Mouse (Mus musculus) forebrain, embryonic 14.5 days (tissue): ENCODE measurements at regions not wholly inside any gene's neighbourhood (a gene's known extent, or its start where the extent isn't known, plus 50 kb on each side); places are given as distances from the start of the nearest gene placed in this dataset.
"Not testable (repeated sequence)": the region's sequence is repeated elsewhere in the genome, so short reads cannot be mapped to it uniquely, and the experiment has no call there.

Source experiments
- ATAC-seq: fragments of 200-750 bp; cut with Nextera tagmentation; 2 replicates; pipeline ENCODE4 v1.8.0; 2017; ENCODE audit warnings: mild to moderate bottlenecking, moderate library complexity
- DNase-seq: peaks from one replicate; pipeline ENCODE4 v3.0.0-alpha.2; 2015; ENCODE audit warnings: low spot score
- H3K27ac ChIP-seq: fragments of 300-500 bp; sonication (generic); 2 replicates; pipeline ENCODE4 v1.5.1; 2014; ENCODE audit warnings: low read depth, mild to moderate bottlenecking, control low read depth, low read length, moderate library complexity
- H3K27me3 ChIP-seq: fragments of 300-500 bp; sonication (generic); replicated peaks from 2 replicates; pipeline ENCODE4 v1.6.1; 2014; ENCODE audit warnings: low read length, control low read depth, mixed read lengths; ENCODE audit not compliant: control insufficient read depth, insufficient read depth
- H3K36me3 ChIP-seq: fragments of 300-500 bp; sonication (generic); 2 replicates; pipeline ENCODE4 v1.6.1; 2014; ENCODE audit warnings: low read length, control low read depth; ENCODE audit not compliant: control insufficient read depth, insufficient read depth
- H3K4me1 ChIP-seq: fragments of 300-500 bp; sonication (generic); 2 replicates; pipeline ENCODE4 v1.6.1; 2014; ENCODE audit warnings: antibody characterized with exemption, low read length, control low read depth; ENCODE audit not compliant: control insufficient read depth, insufficient read depth
- H3K4me2 ChIP-seq: fragments of 300-500 bp; sonication (generic); 2 replicates; pipeline ENCODE4 v1.6.1; 2014; ENCODE audit warnings: mild to moderate bottlenecking, control low read depth, low read length
- H3K4me3 ChIP-seq: fragments of 300-500 bp; sonication (generic); 2 replicates; pipeline ENCODE4 v1.5.1; 2014; ENCODE audit warnings: low read depth, low read length, control low read depth
- H3K9ac ChIP-seq: fragments of 300-500 bp; sonication (generic); 2 replicates; pipeline ENCODE4 v1.6.1; 2014; ENCODE audit warnings: mild to moderate bottlenecking, low read length, control low read depth, moderate library complexity
- H3K9me3 ChIP-seq: fragments of 300-500 bp; sonication (generic); replicated peaks from 2 replicates; pipeline ENCODE4 v1.6.1; 2016; ENCODE audit warnings: low read length, control low read depth, mixed read lengths; ENCODE audit not compliant: control insufficient read depth
- WGBS: fragments of 180-500 bp; shearing (Covaris S2); extraction: QIAGEN DNeasy Blood & Tissue Kit; methylation state at CpG from one replicate; pipeline ENCODE4 v1.1.7; 2014; 5-methylcytosine and 5-hydroxymethylcytosine counted together

DNA sequence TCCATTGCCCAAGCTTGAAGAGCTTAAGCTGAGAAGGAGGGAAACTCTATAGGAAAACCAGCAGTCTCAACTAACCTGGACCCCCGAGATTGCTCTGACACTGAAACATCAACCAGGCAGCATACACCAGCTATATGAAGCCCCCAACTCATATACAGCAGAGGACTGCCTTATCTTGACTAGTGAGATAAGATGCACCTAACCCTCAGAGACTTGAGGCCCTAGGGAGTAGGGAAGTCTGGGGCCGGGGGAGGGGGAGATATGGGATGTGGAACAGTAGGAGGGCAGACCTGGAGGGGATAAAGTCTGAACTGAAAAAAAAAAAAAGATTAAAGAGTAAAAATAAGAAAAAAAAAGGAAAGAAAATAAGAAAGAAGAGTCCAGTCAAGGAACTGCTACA, 540.5 kb upstream of the Pkdcc start:
- no peak overlapping the region for H3K4me3 ChIP-seq
- H3K27ac ChIP-seq: no peak overlapping the region
- H3K27me3 ChIP-seq: no peaks in the 10 kb centered on the region
- no peaks in the 10 kb centered on the region for H3K9me3 ChIP-seq
- DNase-seq: no peak
- no peak for ATAC-seq
- WGBS: 89% methylated on average over 2 of the region's 2 CpGs
- H3K9ac ChIP-seq: no peak overlapping the region
- no peaks in the 10 kb centered on the region for H3K36me3 ChIP-seq
- no peak overlapping the region for H3K4me2 ChIP-seq
- H3K4me1 ChIP-seq: no peaks in the 10 kb centered on the region

DNA sequence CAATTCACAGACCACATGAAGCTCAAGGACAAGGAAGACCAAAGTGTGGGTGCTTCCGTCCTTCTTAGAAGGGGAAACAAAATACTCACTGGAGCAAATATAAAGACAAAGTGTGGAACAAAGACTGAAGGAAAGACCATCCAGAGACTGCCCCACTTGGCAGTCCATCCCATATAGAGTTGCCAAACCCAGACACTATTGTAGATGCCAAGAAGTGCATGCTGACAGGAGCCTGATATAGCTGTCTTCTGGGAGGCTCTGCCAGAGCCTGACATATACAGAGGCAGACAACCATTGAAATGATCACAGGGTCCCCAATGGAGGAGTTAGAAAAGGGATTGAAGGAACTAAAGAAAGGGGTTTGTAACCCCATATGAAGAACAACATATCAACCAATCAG, 548.5 kb upstream of the Pkdcc start:
- not testable (repeated sequence) for H3K36me3 ChIP-seq, H3K4me1 ChIP-seq, H3K27me3 ChIP-seq, H3K4me2 ChIP-seq, H3K27ac ChIP-seq, H3K4me3 ChIP-seq, DNase-seq, H3K9ac ChIP-seq, H3K9me3 ChIP-seq, ATAC-seq
- 62% methylated on average over 1 of the region's 1 CpGs for WGBS

DNA sequence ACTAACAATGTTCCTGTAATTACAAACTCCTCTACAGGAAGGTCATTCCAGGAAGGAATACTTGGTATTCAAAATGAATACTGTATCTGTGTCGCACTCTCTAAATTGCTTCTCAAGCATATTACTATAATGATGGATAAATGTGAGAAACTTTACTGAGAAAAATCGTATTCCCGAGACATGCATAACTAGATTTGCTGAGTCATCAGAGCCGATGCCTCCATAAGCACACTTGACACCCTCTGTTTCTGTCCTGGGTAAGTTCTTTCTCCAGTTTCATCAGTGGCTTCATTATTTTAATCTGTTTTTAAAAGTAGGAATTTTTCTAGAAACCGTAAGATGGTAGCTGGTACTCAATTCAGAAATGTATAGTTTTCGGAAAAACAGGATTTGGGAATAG, 550.7 kb upstream of the Pkdcc start:
- H3K27ac ChIP-seq: no peak overlapping the region
- no peaks in the 10 kb centered on the region for H3K4me1 ChIP-seq
- no peaks in the 10 kb centered on the region for H3K36me3 ChIP-seq
- no peak overlapping the region for H3K4me3 ChIP-seq
- H3K9me3 ChIP-seq: no peaks in the 10 kb centered on the region
- WGBS: 92% methylated on average over 6 of the region's 6 CpGs
- DNase-seq (no peak), ATAC-seq (no peak)
- H3K9ac ChIP-seq: no peak overlapping the region
- no peak overlapping the region for H3K4me2 ChIP-seq
- H3K27me3 ChIP-seq: no peaks in the 10 kb centered on the region

DNA sequence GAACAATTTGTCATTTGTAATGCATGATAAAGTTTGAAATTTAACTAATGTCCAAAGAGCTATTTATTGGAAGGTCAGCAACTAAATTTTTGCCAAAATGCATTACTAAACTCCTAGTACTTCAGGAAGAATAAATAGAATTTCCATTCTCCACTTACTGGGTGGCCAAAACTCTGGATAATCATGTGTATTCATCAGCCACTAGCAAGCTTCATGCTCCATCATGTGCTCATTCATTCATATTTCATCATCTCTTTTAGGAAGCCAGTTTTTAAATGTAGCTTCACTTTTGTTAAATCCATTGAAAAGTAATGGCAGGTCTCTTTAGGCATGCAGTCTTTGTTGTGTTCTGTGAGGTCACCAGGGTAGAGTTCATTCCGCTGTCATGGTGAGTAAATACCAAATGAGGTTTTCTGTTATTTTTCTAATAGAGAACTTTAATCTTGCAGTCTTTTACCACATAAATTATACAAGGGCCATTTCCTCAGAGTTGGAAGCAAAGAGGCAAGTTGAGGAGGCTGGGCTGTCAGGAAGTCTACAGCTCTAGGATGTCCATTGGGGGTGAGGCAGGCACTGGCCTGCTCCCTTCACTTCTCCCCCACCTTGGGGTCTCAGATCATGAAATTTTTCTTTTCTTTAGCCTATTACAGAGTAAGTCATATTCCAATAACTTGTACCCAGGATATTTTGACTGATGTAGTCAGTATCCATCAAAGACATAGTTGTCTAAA, 578.5 kb upstream of the Pkdcc start:
- no peaks in the 10 kb centered on the region for H3K36me3 ChIP-seq
- no peaks in the 10 kb centered on the region for H3K9me3 ChIP-seq
- H3K9ac ChIP-seq: no peak overlapping the region
- no peak for DNase-seq
- no peak overlapping the region for H3K4me3 ChIP-seq
- no peaks in the 10 kb centered on the region for H3K4me1 ChIP-seq
- H3K4me2 ChIP-seq: no peak overlapping the region
- H3K27ac ChIP-seq: no peak overlapping the region
- WGBS: 87% methylated on average over 1 of the region's 1 CpGs
- no peaks in the 10 kb centered on the region for H3K27me3 ChIP-seq
- no peak for ATAC-seq

DNA sequence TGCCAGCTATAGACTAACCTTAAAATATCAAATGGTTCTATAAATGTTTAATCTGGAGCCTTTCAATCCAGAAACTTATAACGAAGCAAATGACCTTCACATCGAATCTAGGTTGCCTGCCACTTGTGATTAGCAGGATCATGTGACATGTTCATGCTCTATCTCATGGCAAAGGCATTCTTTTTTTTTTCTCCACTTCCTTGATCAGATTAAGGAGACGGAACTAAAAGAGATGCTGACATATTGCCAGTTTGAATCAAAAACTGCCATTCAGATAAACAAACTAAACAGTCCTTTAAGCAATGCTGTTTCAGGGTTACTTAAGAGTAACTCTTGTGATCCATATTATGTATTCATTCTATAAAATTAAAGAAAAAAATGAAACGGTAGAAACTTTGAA, 579.2 kb upstream of the Pkdcc start:
- no peak overlapping the region for H3K4me3 ChIP-seq
- ATAC-seq (no peak), DNase-seq (no peak)
- WGBS: 67% methylated on average over 4 of the region's 4 CpGs
- H3K27me3 ChIP-seq: no peaks in the 10 kb centered on the region
- no peak overlapping the region for H3K9ac ChIP-seq
- no peak overlapping the region for H3K27ac ChIP-seq
- no peaks in the 10 kb centered on the region for H3K4me1 ChIP-seq
- H3K9me3 ChIP-seq: no peaks in the 10 kb centered on the region
- no peaks in the 10 kb centered on the region for H3K36me3 ChIP-seq
- H3K4me2 ChIP-seq: no peak overlapping the region

DNA sequence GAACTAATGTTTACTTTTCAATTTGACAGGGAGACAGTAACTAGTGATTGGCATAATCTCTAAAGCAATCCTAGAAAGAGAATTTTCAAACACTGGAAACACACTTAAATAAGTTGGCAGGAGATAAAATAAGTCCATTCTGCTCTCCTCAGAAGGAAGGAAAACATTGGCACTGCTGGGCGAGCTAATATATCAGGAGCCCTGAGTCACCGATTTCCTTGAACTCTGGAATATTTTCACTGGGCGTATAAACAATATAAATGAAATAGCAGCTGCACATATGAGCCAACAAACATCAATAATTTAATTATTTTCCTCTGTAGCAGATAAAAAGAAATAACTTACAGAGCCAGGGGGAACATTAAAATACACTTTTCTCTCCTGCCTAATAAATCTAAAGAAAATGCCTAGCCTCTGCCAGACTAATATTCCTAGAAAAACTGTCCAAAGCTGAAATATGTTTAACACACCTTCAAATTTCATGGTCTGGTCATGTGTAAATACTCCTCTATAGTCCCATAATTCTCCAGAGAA, 608.4 kb upstream of the Pkdcc start:
- DNase-seq: no peak

DNA sequence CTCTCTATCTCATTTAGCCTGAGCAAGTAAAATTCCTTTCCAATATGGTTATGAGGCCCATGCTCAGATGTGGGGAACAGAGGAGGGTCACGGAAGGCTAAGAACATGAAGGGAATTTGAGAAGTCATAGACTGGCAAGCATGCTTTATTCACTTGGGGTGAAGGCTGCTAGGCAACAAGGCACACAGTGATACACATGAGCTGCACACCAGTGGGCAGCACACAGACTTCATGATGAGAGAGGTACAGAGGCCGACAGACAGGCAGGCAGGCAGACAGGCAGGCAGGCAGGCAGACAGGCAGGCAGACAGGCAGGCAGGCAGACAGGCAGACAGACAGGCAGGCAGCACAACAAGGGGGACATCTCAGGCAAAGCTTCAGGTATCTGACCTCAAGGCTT, 631.3 kb upstream of the Pkdcc start:
- 49% methylated on average over 2 of the region's 2 CpGs for WGBS
- no peak overlapping the region for H3K4me2 ChIP-seq
- no peak overlapping the region for H3K27ac ChIP-seq
- ATAC-seq (no peak), DNase-seq (no peak)
- no peaks in the 10 kb centered on the region for H3K36me3 ChIP-seq
- no peaks in the 10 kb centered on the region for H3K4me1 ChIP-seq
- H3K27me3 ChIP-seq: no peaks in the 10 kb centered on the region
- H3K4me3 ChIP-seq: no peak overlapping the region
- no peak overlapping the region for H3K9ac ChIP-seq
- no peaks in the 10 kb centered on the region for H3K9me3 ChIP-seq

More for the DNA sequence above, 608.4 kb upstream of the Pkdcc start:
- no peaks in the 10 kb centered on the region for H3K4me1 ChIP-seq
- H3K4me3 ChIP-seq: no peak overlapping the region
- no peaks in the 10 kb centered on the region for H3K27me3 ChIP-seq
- H3K36me3 ChIP-seq: no peaks in the 10 kb centered on the region
- 73% methylated on average over 3 of the region's 3 CpGs for WGBS
- no peak overlapping the region for H3K4me2 ChIP-seq
- no peak for ATAC-seq
- no peaks in the 10 kb centered on the region for H3K9me3 ChIP-seq
- no peak overlapping the region for H3K9ac ChIP-seq
- no peak overlapping the region for H3K27ac ChIP-seq

DNA sequence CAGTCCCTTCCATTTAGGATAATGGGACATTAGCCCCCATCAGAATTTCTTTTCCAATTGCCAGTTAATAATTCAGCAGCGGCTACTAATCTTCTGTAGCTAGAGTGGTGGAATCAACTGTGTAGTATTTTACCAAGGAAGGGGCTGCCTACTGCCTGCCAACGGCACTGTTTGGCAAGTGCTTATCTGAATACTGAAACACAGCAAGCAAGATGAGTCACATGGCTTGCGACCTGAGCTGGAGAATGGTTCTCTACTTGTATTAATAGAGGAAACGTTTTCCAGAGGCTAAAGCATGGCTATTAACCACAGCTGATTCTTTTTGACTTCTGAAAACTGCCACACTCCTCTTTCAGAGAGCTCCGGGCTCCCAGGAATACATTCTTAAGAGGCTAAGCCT, 681.6 kb upstream of the Pkdcc start:
- Histone ChIP-seq H3K9ac (no peak overlapping the region), H3K4me1 (no peaks in the 10 kb centered on the region), H3K27me3 (no peaks in the 10 kb centered on the region), H3K9me3 (no peaks in the 10 kb centered on the region), H3K4me3 (no peak overlapping the region), H3K4me2 (no peak overlapping the region), H3K27ac (no peak overlapping the region), H3K36me3 (no peaks in the 10 kb centered on the region)
- no peak for DNase-seq
- WGBS: 86% methylated on average over 5 of the region's 5 CpGs
- no peak for ATAC-seq

DNA sequence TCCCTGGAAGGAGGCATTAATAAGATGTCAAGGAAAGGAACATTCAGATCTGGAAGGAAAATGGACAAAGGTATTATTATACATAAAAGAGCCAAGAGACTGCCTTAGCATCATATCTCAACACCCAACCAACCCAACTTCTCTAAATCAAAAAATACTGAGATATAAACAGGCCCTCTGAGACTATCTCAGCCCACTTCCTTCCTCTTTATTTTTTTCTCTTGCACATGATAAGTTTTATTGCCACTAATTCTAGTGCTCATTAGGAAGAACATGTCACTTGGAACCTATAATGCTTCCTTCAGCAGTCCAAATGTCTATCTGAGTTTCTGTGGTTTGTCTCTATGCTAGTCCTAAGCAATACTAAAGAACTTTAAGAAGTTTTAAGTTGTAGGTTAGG, 697.0 kb upstream of the Pkdcc start:
- H3K27ac ChIP-seq: no peak overlapping the region
- no peaks in the 10 kb centered on the region for H3K9me3 ChIP-seq
- H3K4me1 ChIP-seq: no peaks in the 10 kb centered on the region
- H3K4me2 ChIP-seq: no peak overlapping the region
- ATAC-seq (no peak), DNase-seq (no peak)
- H3K4me3 ChIP-seq: no peak overlapping the region
- no peaks in the 10 kb centered on the region for H3K36me3 ChIP-seq
- no peak overlapping the region for H3K9ac ChIP-seq
- H3K27me3 ChIP-seq: no peaks in the 10 kb centered on the region
